Mouse (Mus musculus) spleen, postnatal 4 days (tissue): ENCODE measurements at regions not wholly inside any gene's neighbourhood (a gene's known extent, or its start where the extent isn't known, plus 50 kb on each side); places are given as distances from the start of the nearest gene placed in this dataset.
"Not testable (repeated sequence)": the region's sequence is repeated elsewhere in the genome, so short reads cannot be mapped to it uniquely, and the experiment has no call there.

Source experiments
- DNase-seq, 2 experiments: peaks; one replicate each; pipeline ENCODE4 v3.0.0; 2022; ENCODE audit warnings: low spot score in 2 of 2

DNA sequence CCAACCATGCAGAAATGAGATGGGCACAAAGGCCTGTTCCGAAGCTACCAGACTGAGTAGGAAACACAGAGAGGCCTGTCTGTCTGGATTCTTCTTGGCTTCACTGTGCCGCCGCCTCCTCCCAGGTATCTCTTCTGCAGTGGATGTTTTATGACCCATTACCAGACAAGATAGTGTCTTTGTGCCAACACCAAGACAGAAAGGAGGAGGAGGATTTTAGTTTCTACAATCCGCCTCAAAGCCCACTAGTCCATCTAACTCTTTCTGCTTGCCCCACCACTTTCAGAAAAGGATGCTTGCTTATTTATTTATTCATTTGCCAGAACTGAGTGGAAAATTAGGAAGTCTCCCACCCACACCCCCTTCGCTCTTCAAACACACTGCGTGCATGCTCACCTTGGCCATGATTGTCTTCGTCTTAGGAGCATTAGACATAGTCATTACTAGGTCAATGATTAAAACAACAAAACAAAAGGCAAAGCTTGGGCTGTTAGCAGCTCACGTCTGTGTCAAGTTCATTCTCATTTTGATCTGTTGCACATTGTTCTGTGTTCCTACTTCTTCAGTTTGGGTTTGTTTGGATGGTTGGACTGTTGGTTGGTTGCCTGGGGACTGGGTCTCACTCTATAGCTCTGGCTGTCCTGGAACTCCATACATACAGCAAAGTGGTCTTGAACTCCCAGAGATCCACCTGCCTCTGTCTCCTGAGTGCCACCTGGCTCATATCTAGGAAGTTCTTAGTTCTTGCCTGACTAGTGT lies 61.7 kb upstream of the Cpm start:
- DNase-seq, result no peak

DNA sequence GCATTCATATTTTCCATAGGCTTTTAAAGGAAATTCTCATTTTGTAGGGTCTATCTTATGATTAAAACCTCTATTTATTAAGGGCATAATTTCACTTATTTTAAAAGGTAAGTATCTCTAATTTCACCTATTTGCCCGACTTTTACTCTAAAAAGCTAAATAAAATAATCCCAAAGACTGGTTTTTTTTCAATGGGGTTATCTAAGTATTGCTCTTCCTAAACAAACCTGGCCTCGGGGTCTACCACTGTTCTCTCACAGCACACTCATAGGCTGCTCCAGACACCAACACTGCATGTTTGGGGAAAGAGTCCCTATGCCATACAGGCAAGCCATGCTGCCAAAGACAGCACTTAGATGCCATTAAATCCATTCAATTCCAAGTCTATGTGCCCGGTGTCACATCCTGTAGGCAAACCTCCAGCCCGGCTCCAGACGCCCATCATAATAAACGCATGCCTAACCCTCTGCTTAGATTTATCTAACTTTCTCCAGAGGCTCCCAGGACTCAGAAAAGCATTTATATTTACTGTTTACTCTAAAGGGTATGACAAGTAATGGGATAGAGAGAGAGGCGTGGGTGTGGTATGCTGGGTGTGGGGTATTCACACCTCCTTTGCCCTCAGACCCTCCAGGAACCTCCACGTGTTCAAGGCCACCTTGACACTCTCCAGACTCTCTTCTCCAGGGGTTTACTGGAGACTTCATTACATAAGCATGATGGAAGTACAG lies 62.5 kb upstream of the Cpm start:
- DNase-seq, result no peak

DNA sequence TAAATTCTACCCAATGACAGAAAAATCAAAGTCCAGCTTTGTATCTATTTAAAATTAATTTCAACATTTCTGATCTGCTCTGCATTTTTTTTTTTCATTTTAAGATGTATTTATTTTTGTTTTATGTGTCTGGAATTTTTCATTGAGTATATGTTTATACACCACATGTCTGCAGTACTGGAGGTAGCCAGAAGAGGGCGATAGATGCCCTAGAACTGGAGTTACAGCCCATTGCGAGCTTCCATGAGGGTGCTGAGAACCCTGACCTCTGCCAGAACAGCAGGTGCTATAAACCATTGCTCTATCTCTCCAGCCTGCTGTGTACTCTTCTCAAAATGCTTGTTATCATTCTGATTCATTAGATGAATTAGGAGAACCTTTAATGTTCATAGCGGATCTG lies 63.1 kb upstream of the Cpm start:
- DNase-seq, result no peak

DNA sequence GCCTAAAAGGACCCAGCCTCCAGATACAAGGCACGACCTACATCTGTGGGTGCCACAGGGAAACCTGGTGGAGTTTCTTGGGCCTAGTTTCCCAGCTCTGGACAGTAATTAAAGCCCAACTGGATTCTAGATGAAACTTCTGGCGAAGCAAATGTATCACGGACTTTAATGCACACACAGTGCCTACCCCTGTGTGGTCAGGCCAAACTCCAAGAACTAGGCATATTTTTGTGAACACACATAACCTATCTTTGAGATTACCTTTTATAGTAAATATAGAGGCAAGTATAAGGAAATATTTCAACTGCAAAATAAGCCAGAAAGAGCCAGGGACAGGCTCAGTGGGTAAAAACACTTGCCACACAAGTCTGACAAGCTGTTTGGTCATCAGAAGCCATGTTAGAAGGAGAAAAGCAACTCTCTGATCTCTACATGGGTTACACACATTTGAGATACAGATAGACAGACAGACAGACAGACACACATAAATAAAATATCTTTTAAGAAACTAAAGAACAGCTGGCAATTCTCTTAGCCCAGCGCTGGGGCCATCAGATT lies 63.7 kb upstream of the Cpm start:
- DNase-seq, result no peak

DNA sequence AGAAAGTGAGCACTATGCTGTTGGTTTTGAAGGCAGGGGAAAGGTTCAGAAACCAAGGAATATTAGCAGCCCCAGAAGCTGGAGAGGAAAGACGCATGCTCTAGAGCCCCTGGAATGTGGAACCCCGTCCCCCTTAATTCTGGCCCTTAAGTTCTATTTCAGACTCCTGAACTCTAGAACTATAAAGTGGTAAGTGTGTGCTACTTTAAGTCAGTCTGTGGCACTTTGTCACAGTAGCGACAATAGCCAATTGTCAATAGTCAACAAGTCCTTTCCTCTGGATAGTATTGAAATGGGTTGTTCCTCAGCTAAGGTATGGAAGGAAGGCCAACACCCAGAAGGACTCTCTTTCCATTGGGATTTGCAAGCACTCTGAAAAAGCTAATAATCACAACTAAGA lies 64.2 kb upstream of the Cpm start:
- no peak for DNase-seq

DNA sequence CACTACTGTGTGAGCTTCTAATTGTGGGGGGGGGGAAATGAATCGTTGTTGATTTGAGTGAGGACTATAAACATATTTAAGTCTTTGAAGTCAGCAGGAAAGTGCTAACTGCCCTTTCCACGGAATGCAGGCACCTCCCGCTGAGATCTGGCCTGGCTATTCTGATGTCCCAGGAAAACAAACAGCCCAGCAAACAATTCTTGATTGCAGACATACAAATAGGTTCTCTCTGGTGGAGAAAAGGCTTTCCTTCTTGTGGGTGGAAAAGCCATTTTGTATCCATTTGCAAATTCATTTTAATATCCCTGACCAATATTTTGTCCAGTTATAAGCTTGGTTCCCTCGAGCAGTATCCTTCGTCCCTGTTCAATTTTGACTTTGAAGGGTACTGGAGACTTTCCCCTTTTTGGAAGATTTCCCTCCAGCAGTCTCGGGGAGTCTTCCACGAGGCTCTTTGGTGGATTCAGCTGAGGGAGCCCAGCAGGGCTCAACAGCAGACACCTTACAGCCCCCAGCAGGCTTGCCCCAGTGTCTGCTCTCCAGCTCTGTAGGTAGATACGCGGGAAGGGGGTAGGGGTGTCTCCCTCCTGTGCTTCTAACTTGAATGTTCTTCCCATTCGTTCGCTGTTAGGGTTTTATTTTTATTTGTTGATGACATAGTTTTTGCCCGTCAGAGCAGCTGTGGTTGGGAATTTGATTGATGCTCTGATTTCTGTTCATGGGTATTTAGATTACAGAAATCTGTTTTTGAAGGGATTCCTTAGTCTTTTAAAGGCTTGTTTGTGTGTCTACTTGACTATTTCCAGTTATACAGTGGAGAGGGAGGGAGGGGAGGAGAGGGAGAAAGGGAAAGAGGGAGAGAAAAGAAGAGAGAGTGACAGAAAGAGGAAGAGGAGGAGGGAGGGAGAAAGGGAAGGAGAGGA lies 64.9 kb upstream of the Cpm start:
- no peak for DNase-seq

DNA sequence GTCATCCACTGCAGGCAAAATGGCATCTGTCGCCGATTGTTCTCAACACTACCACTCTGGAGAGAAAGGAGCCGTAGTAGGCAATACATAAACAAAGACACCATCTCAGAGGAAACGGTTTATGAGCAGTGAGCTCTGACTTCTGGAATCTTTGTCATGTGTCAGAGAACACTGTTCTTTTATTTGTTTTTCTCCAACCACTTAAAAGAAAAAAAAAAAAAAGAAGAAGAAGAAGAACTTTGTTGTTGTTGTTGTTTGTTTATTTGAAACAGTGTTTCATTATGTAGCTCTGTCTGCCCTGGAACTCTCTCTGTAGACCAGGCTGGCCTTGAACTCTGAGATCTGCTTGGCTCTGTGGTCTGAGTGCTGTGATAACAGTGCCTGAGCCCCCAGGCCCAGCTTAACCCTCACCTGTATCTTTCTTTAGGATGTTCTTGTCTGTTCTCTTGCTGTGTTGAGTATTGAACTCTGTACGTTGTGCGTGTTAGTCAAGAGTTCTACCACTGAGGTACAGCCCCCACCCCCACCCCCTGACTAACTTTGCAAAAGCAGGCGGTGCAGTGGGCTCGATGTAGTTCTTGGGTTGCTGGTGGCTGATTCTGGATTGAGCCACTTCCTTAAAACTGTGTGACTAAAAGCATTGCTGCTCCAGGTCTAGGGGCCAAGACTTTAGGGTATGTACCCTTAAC lies 65.7 kb upstream of the Cpm start:
- DNase-seq, result no peak

DNA sequence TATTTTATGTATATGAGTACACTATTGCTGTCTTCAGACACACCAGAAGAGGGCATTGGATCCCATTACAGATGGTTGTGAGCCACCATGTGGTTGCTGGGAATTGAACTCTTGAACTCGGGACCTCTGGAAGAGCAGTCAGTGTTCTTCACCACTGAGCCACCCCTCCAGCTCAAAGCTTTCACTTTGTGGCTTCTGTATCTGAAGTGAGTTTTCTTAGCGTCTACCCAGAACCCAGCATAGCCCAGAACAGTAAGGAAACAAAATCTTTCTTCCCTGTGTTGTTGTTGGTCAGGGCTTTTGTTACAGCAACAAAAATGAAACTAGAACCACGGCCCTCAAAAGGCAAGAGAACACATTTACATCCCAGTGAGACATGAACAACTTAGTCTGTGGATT lies 66.5 kb upstream of the Cpm start:
- DNase-seq, result not testable (repeated sequence)

DNA sequence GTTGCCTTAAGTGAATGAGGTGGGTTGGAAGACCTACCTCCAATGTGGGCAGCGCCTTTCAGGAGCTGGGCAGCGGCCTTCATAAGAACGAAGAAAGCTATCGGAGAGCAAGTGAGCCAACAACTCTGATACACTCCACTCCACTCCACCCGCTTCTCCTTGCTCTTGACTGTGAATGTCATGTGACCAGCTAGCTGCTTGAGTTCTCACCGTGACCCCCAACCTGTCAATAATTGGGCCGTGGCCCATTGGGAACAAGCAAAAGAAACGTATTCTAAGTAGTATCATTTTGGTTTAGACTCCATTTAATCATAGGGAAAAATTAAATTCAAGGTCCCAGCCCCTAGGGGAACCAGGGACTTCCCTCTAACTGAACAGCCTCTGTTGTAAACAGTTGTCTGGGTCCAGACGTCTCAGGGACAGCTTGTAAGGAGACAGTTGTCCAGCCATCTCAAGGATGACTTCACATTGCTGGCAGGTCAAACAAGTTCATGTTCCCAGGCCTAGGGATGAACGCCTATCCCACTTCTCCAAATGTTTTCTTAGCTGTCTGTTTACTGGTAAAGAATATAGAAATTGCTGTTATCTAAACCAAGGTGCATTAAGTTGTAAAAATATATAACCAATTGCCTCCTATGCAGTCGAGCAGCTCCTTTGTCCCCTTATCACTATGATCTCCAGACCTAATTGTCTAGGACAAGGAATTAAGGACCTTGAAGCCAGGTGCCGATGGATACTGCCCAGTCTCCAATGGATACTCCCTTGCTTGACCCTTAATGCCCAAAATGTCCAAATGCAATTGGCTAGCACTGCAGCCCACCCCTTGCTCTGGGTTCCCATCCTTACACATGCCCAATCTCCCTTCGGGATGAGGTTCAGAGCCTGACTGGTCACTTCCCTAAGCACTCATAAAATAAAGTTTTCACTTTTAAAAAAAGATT lies 67.1 kb upstream of the Cpm start:
- no peak for DNase-seq

DNA sequence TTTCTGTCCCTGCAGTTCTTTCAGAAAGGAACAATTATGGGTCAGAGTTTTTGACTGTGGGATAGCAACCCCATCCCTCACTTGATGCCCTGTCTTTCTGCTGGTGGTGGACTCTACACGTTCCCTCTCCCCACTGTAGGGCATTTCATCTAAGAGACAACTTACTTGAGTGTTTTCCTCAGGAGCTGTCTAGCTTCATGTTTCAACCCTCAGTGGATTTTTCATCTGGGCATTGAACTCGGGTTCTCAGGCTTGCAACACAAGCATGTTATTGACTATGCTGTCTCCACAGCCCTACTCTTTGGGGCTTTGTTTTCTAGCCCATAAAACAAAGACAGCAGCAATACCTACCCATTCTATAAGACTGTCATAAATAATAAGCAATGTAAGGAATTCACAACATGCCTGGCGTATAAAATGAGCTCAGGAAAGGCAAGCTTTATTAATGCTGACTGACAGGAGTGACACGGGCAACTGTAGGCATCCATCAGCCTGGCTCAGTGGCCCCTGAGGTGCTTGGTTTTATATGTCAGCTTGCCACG lies 68.0 kb upstream of the Cpm start:
- no peak for DNase-seq

DNA sequence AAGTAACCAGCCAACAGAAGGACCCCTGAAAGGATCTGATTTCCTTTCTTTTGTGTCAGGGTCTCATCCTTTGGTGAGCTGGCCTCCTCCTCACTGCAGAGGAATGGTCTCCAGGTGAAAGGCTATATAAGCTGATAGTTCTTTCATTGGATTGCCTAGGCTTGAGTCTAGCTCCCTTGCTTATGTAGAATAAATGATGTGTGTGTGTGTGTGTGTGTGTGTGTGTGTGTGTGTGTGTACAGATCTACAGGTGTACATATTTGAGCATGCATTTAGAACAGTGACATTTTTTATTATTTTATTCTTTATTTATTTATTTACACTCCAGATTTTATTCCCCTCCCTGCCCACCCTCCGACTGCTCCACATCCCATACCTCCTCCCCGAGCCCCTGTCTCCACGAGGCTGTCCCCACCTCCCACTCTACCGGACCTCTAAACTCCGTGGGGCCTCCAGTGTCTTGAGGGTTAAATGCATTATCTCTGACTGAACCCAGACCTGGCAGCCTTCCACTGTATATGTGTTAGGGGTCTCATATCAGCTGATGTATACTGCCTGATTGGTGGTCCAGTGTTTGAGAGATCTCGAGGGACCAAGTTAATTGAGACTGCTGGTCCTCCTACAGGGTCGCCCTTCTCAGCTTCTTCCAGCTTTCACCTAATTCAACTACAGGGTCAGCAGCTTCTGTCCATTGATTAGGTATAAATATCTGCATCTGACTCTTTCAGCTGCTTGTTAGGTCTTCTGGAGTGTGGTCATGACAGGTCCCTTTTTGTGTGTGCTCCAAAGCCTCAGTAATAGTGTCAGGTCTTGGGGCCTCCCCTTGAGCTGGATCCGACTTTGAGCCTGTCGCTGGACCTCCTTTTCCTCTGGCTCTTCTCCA lies 68.7 kb upstream of the Cpm start:
- no peak for DNase-seq

DNA sequence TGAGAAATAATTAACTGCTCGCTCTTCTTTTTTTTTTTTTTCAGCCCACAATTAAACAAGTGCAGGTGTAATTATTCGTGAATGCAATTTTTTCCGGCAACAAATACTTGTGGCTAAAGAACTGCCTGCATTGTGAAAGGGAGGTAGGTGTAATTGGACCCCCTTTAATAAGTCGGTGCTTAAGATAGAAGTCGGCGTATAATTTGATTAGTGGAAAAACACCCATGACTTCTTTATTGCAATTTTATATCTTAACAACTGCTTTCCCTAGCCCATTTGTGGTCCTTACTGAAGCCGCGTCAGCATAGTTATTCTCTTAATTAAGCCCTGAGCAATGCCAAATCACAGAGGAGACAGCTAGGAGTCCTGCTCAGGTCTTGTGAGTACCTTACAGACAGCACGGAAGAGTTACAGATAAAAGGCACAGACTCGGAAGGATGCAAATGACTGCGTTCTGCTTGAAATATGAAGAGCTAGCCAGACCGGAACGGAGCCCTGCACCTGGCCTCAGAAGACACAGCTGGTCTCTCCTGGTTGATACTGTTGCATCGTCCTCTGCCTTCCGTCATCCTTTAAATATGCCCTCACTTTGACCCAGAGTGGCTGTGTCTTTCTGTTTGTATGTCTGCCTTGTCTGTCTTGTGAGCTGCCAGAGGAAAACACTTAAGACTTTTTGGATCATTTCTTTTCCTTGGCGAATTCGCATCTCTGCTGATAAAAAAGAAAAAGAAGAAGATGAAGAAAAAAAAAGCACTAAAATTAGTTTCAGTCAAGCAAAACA lies 69.5 kb upstream of the Cpm start:
- peak in 1 of 2 experiments; percentile 36 for DNase-seq

DNA sequence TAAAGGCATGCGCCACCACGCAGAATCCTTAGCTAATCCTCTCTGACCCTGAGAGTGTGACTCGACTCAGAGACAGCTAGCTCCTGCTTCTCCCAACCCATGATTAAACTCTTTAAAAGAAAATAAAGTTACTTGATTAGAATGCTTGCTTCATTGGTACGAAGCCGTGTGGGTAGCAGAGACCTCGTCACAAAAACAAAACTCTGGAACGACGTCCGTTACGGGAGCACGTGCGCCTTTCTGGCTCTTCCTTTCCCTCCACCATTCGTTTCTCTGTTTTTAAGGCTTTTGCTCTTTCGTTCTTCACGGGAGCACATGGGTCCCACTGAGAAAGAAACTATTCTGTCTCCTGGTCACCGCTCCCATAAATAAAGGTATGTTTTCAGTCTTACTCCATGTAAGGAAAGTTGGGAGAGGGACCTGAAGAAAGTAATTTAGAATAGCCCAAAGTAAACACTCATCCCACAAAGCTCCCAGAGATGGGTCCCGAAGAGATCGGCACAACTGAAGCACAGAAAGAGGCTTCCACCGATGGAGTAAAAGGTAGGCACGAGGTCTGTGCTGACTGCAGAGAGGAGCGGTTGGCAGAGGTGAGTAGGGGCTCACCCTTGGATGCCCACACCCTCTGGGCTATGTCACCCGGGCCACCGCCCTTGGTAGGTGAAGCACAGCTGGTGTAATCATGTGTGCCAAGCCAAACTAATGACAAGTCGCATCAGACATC lies 70.2 kb upstream of the Cpm start:
- DNase-seq, result no peak

DNA sequence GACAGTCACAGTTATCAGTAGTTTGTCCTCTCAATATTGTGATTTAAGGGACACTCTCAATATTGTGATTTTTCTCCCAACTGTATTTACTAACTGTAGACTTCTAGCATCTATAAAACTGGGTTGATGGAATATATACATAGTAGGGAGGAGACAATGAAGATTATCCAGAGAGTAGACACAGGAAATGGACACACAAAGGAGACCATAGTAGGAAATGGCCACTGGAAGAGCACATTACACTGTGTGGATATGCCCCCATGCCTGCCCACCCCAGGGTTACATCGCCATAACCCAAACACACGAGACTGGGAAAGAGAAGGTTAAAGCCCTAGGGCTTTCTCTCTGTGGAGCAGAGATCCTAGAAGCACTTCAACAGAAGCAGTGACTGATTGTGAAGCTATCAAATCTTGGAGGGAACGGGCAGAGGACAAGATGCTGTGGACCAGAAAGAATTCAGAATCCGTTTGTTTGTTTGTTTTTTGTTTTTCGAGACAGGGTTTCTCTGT lies 71.0 kb upstream of the Cpm start:
- DNase-seq, result no peak

DNA sequence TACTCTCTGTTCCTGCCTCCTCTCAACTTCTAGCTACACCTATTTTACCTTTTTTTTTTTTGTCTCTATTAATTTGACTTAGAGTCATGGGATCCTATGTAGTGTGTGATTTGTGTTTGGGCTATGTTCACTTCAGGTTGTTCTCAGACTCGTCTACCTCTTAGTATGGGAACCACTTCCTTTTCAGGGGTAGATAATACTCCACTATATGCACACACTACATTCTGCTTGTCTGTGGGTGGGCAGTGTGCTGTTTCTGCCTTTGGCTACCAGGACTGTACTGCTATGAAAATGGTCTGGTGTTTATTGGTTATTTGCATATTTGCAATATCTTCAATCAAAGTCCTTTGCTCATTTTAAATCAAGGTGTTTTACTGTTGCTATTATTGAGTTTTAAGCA lies 71.6 kb upstream of the Cpm start:
- DNase-seq, result no peak

DNA sequence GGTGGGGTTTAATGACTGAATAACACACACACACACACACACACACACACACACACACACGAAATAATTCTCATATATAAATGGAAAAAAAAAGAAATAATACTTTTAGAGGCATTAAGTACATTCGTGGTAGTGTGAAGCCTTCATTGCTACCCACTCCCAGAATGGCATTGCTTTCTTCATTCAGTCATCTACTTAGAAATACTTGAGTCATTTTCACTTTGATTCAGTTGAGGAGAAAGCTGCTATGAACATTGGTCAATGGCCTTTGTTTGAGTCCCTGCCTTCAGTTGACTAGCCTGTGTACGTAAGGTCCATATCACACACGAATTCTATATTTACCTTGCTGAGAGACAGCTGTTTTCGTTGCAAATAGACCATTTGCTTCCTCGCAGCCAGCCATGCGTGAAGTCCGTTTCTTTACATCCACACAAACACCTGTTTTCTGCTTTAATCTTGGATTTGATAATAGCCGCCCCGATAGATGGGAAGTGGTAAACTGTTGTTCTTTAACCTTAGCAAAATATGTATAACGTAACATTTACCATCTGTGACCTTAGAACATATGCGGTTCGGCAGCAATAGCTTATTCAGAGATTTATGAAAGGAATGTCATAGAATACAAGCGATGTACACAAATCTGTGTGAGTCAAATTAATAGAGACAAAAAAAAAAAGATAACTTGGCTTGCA lies 72.3 kb upstream of the Cpm start:
- no peak for DNase-seq
